Mouse (Mus musculus) neutrophil, adult 5-6 weeks (primary cell): ENCODE data around the gene Castor1. TPM values are rescaled to one million over a fixed set of nuclear protein-coding genes. Genes with fewer than 3 reads are reported as not detected.

ENCODE experiments used
- ATAC-seq: fragments of 151-379, 151-347 bp; 2 replicates; pipeline ENCODE4 v1.8.0; 2017; ENCODE audit warnings: mild to moderate bottlenecking, moderate TSS enrichment; ENCODE audit not compliant: insufficient number of reproducible peaks, poor library complexity, low FRiP score, severe bottlenecking; ENCODE audit errors: extremely low read depth
- total RNA-seq: library from RNA; stranded (forward); fragments of 200-1000 nt; gene quantifications from 2 replicates; pipeline ENCODE4 v1.2.3, GENCODE M21; 2017

Castor1 gene
- total RNA-seq, 1 experiment from 2014 or later: 2.2 TPM

GRCm38 (mm10) chr11:4251376-4251775 is 33.4 kb downstream of the Castor1 start:
- no peak; the same call in 1 of the 2 replicates for ATAC-seq

DNA sequence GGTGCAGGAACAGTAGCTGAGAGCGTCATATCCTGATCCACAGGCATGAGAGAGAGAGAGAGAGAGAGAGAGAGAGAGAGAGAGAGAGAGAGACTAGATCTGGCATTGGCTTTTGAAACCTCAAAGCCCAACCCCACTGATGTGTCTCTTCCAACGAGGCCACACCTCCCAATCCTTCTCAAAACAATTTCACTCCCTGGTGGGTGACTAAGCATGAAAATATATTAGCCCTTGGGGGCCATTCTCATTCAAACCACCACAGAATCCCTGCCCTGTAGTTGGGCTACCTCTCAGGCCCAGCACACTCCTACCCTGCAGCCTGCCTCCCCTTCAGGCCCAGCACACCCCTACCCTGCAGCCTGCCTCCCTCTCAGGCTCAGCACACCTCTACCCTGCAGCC is 34.9 kb downstream of the Castor1 start:
- no peak for ATAC-seq

DNA sequence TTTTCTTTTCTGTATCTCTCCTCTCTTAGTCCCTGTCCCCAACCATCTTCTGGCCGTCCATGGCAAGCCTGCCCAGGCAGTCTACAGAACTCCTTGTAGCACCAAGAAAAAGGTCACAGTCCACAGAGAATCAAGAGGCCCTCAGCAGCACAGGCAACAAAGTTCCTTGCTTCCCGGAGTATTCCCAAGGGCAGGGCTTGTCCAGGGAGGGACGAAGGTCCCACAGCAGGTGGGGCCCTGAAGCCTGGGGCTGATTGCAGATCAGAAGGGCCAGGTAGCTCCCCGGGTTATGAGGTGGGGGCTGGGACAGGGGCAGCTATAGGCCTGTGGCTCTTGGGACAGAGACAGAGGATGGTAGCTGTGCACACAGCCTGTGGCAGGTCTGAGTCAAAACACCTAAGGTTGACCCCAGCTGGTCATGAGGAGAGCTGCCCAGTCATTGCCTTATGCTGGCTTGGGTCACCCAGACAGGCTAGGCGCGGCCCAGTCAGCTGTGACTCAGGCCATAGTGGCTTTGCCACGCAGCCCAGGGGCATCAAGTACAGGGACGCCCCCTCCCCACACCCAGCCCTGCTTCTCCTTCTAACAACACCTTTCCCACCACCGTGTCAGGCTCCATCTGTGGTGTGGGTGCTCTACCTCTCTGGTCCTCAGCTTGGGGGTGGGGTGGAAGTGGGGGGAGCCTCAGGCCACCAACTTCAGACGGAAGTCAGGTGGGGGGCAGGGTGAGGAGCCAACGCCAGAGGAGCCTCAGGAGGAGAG is 39.0 kb downstream of the Castor1 start, which contains the start of gene Lif:
TSS of gene Lif (plus strand) at position 712 of the 762 bp plus-strand sequence.
- ATAC-seq: no peak

GRCm38 (mm10) chr11:4257756-4258155 is 39.7 kb downstream of the Castor1 start:
- ATAC-seq: no peak

DNA sequence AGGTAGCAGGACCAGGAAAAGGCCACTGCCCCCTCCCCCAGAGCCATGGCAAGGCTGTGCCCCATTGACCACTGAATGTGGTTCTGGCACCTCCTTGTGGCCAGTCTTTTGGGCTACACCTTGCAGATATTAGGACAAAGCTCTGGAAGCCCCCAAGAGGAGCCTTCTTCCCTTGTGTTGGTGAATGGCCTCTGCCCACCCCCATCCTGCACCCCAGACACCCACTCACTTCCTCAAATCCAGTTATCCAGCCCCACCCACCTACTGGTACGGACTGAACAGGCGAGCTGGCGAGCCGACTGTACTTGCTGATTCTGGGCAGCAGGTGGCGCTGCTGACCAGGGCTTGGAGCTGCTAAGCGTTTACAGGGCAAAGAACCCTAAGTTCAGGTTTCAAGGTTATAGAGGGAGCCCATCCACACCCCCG is 40.6 kb downstream of the Castor1 start:
- peak; percentile 75 for ATAC-seq

- ATAC-seq: no peak
Measured at GRCm38 (mm10) chr11:4260463-4261187, 42.6 kb downstream of the Castor1 start.

DNA sequence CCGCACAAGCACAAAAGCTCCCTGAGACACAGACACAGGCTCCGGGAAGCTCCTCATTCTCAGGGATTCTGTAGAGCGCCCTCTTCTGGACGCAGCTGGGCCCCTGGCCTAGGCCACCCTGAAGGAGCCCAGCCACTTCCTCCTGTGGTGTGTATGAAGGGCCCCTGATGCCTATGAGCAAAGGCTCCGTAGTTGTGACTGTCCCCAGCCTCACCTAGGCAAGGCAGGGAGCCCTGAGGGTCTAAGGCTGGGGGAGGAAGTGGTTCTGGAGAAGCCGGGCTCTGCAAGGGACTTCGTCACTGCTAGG is 43.1 kb downstream of the Castor1 start:
- ATAC-seq: peak; percentile 37; the same call in 1 of the 2 replicates

GRCm38 (mm10) chr11:4261969-4262368 is 43.9 kb downstream of the Castor1 start:
- ATAC-seq: no peak

DNA sequence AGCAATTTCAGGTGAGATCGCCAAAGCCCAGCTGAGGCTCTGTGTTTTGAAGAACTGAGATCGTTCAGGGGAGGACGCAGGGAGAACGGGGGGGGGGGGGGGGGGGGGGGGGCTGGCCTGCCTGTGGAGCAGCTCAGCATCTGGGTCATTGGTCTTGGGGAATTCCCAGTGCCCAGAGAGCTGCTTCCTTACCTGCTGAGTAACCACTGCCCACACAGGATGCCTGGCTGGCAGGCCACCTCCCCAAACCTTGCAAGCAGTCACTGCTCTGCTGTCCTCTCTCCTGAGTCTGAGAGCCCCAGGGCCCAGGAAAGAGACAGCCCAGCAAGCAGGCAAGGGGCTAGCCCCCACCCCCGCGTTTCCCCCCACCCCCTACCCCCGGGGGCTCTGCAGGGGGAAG is 44.8 kb downstream of the Castor1 start:
- ATAC-seq: no peak

GRCm38 (mm10) chr11:4263296-4263695 is 45.3 kb downstream of the Castor1 start:
- ATAC-seq: no peak

GRCm38 (mm10) chr11:4264066-4264465 is 46.0 kb downstream of the Castor1 start:
- no peak for ATAC-seq

GRCm38 (mm10) chr11:4266271-4267201 is 48.5 kb downstream of the Castor1 start:
- no peak for ATAC-seq

GRCm38 (mm10) chr11:4267202-4267578 is 49.2 kb downstream of the Castor1 start:
- no peak for ATAC-seq

GRCm38 (mm10) chr11:4268500-4268899 is 50.5 kb downstream of the Castor1 start:
- ATAC-seq: no peak

DNA sequence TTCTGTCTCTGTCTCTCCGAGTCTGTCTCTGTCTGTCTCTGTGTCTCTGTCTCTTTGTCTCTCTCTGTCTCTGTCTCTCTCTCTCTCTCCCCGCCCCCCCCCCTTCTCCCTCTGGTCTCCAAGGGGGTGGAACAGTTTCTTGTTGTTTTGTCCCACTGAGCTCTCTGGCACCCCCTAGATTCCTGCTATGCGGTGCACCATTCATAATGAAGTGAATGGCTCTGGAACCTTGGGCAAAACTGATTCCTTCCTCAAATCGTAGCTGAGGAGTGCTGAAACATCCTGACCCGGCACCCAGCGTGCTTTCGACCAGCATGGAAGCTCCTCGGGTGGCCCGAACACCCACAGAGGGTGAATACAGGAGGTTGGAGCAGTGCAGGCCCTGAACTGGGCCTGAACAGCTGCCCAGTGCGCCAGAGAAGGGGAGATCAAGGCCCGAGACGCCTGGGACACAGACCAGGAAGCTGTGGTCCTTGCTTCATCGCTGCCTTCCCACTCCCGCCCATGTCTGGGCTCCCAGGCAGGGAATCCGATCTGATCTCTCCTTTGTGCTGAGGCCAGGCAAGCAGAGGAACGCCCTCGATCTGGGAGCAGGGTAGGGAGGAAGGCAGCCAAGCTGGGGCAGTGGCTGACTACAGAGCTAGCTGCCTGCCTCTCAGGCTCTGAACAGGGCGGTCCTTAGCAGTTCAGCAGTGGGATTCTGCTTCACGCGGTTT is 52.9 kb downstream of the Castor1 start:
- ATAC-seq: no peak

- ATAC-seq: no peak
Measured at GRCm38 (mm10) chr11:4271544-4271943, 53.5 kb downstream of the Castor1 start.
